Mouse (Mus musculus) heart, embryonic 11.5 days (tissue): ENCODE results near the gene Aldh1l2. TPM values are rescaled to one million over a fixed set of nuclear protein-coding genes. Genes with fewer than 3 reads are reported as not detected.

Experiments
- ATAC-seq: fragments of 200-750 bp; cut with Nextera tagmentation; replicated peaks from 2 replicates; pipeline ENCODE4 v1.8.0; 2017; ENCODE audit warnings: moderate library complexity; ENCODE audit not compliant: insufficient number of reproducible peaks, low FRiP score, low TSS enrichment
- H3K27ac ChIP-seq: fragments of 300-500 bp; sonication (generic); 2 replicates; pipeline ENCODE4 v1.5.1; 2014; ENCODE audit warnings: mild to moderate bottlenecking, low read depth, low read length
- H3K27me3 ChIP-seq: fragments of 300-500 bp; sonication (generic); 2 replicates; pipeline ENCODE4 v1.6.1; 2014; ENCODE audit warnings: mild to moderate bottlenecking, low read length, mixed read lengths; ENCODE audit not compliant: control insufficient read depth, insufficient read depth
- H3K36me3 ChIP-seq: fragments of 300-500 bp; sonication (generic); 2 replicates; pipeline ENCODE4 v1.6.1; 2014; ENCODE audit warnings: mild to moderate bottlenecking, low read length, moderate library complexity, mixed read lengths; ENCODE audit not compliant: control insufficient read depth, insufficient read depth
- H3K4me1 ChIP-seq: fragments of 300-500 bp; sonication (generic); 2 replicates; pipeline ENCODE4 v1.6.1; 2014; ENCODE audit warnings: low read length; ENCODE audit not compliant: control insufficient read depth, insufficient read depth
- H3K4me2 ChIP-seq: fragments of 300-500 bp; sonication (generic); 2 replicates; pipeline ENCODE4 v1.6.1; 2014; ENCODE audit warnings: mild to moderate bottlenecking, moderate library complexity
- H3K4me3 ChIP-seq: fragments of 300-500 bp; sonication (generic); 2 replicates; pipeline ENCODE4 v1.5.1; 2014; ENCODE audit warnings: low read depth, low read length
- H3K9ac ChIP-seq: fragments of 300-500 bp; sonication (generic); 2 replicates; pipeline ENCODE4 v1.6.1; 2014; ENCODE audit warnings: mild to moderate bottlenecking, low read depth, low read length, moderate library complexity
- H3K9me3 ChIP-seq: fragments of 300-500 bp; sonication (generic); replicated peaks from 2 replicates; pipeline ENCODE4 v1.6.1; 2016; ENCODE audit warnings: low read length; ENCODE audit not compliant: control insufficient read depth
- WGBS: fragments of 180-500 bp; shearing (Covaris S2); extraction: QIAGEN DNeasy Blood & Tissue Kit; methylation state at CpG from one replicate; pipeline ENCODE4 v1.1.7; 2014; ENCODE audit not compliant: insufficient replicate concordance; 5-methylcytosine and 5-hydroxymethylcytosine counted together
- polyA plus RNA-seq: library from polyadenylated mRNA; unstranded; fragments of >200 nt; fragmentation: Nextera tagmentation; extraction: Ambion mirVana; gene quantifications from 2 replicates; pipeline ENCODE4 v1.2.1, GENCODE M21; 2014

The Aldh1l2 gene
- 8.0 and 12.1 TPM in 2 replicates for polyA plus RNA-seq

- peak within 1 kb of the TSS; percentile 67 for H3K9ac ChIP-seq
- H3K9me3 ChIP-seq, result no peaks in the 10 kb centered on the region
- H3K4me2 ChIP-seq, result peak within 1 kb of the TSS; percentile 95
- H3K4me3 ChIP-seq, result peak within 1 kb of the TSS; percentile 56
- peak within 1 kb of the TSS; percentile 31 for H3K27ac ChIP-seq
- H3K36me3 ChIP-seq, result no peaks in the 10 kb centered on the region
- peaks cover 8% of the 10 kb centered on the region; the same call in 1 of the 2 replicates for H3K4me1 ChIP-seq
- ATAC-seq, result peak; percentile 87
- WGBS, result 0% methylated on average over 21 of the region's 21 CpGs
- H3K27me3 ChIP-seq, result no peaks in the 10 kb centered on the region
Observed at GRCm38 (mm10) chr10:83533910-83534283, at the start of gene Aldh1l2. Gene Aldh1l2 (minus strand): TSS chr10:83534140.

DNA sequence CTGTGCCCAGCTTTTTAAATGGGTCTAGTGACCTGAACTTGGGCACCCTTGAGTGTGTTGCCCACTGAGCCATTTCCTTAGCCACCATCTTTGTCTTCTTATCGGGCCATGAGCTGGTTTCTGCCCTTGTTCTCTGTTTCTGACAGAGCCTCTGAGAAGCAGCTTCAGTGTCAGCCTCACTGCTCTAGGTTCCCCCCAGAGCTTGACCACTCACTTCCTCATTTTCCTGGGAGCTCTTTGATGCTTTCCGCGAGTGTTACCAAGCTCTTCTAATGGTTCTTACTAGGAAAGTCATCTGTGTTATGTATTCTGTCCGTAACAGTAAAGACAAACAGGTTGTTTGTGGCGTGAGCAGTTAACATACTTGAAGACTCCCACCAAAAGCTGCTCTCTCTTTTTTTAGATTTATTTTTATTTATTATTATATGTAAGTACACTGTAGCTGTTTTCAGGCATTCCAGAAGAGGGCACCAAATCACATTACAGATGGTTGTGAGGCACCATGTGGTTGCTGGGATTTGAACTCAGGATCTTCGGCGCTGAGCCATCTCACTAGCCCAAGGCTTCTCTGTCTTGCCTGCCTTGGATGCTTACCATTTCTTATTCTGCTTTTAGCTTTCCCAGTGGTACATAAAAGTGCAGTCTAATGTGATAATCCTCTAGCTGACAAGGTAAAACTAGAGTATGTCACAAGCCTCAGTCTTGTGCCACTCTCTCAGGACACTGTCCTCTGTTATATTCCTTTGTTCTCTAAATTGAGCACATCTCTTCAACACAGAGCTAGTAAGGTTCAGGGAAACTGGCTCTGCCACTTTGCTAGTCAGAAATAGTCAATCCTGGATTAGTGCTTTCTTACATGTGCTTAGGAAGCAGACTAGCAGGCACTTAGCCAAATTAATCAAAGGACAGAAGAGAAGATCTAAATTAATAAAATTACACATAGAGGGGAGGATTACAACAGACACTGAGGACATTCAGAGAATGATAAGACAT is 31.8 kb upstream of the Aldh1l2 start:
- H3K36me3 ChIP-seq, result peaks cover 30% of the 10 kb centered on the region
- H3K9me3 ChIP-seq, result no peaks in the 10 kb centered on the region
- H3K4me2 ChIP-seq, result no peak overlapping the region
- H3K27me3 ChIP-seq, result no peaks in the 10 kb centered on the region
- no peak overlapping the region for H3K27ac ChIP-seq
- no peak overlapping the region for H3K9ac ChIP-seq
- no peak overlapping the region for H3K4me3 ChIP-seq
- WGBS, result 91% methylated on average over 7 of the region's 7 CpGs
- no peak for ATAC-seq
- H3K4me1 ChIP-seq, result peaks cover 5% of the 10 kb centered on the region; the same call in 1 of the 2 replicates

DNA sequence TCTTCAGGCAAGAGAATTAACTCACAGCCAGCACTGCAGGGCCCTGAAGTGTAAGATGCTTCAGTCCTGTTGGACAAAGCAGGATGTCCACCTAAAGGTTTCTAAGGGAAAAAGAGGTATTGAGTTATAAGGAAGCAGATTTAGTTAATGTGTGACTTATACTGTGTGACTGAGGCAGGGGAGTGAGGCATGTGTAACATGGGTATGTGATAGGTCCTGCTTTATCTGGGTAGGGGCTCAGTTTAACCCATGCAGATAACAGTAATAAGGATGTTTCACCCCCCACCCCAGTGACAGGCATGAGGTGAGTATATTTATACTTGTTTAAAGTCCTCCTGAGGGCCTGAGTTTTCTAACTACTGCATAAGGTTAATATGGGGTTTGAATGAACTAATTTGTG is 29.1 kb upstream of the Aldh1l2 start:
- no peak overlapping the region for H3K4me2 ChIP-seq
- H3K36me3 ChIP-seq, result peaks cover 38% of the 10 kb centered on the region
- ATAC-seq, result no peak
- H3K9ac ChIP-seq, result no peak overlapping the region
- H3K27me3 ChIP-seq, result no peaks in the 10 kb centered on the region
- H3K9me3 ChIP-seq, result no peaks in the 10 kb centered on the region
- H3K4me3 ChIP-seq, result no peak overlapping the region
- peaks cover 5% of the 10 kb centered on the region; the same call in 1 of the 2 replicates for H3K4me1 ChIP-seq
- H3K27ac ChIP-seq, result no peak overlapping the region

DNA sequence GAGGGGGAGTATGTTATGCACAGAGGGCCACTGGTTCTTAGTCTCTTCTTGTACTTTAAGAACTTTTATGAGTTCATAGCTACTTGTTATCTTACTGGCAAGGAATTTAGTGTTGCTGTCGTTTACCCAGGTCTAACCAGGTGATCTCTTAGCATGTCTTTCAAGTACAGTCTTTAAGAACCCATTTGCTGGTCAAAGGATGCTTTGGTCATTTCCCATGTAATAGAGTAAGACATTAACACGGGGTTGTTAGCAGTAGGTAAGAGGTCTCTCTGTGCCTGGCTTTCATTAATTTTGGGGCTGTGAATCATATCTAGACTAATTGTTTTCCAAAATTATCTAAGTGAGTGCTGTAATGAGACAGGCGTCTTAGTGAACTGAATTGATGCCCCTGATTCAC is 11.4 kb upstream of the Aldh1l2 start:
- H3K27me3 ChIP-seq, result no peaks in the 10 kb centered on the region
- no peak overlapping the region for H3K4me3 ChIP-seq
- peaks cover 8% of the 10 kb centered on the region; the same call in 1 of the 2 replicates for H3K4me1 ChIP-seq
- WGBS, result 75% methylated on average over 3 of the region's 3 CpGs
- no peak overlapping the region for H3K27ac ChIP-seq
- peaks cover 5% of the 10 kb centered on the region for H3K36me3 ChIP-seq
- peak overlapping the region; percentile 62 for H3K4me2 ChIP-seq
- H3K9ac ChIP-seq, result no peak overlapping the region
- no peaks in the 10 kb centered on the region for H3K9me3 ChIP-seq
- ATAC-seq, result no peak

- H3K4me3 ChIP-seq, result peak overlapping the region; percentile 79
- H3K27ac ChIP-seq, result peak overlapping the region; percentile 54
- WGBS, result 0% methylated on average over 41 of the region's 41 CpGs
- peak overlapping the region; percentile 62 for H3K4me2 ChIP-seq
- H3K9me3 ChIP-seq, result no peaks in the 10 kb centered on the region
- no peaks in the 10 kb centered on the region for H3K36me3 ChIP-seq
- H3K27me3 ChIP-seq, result no peaks in the 10 kb centered on the region
- ATAC-seq, result peak; percentile 87
- peaks cover 8% of the 10 kb centered on the region; the same call in 1 of the 2 replicates for H3K4me1 ChIP-seq
- peak overlapping the region; percentile 85 for H3K9ac ChIP-seq
Observed at GRCm38 (mm10) chr10:83544103-83544479, 10.2 kb upstream of the Aldh1l2 start.

- Histone ChIP-seq H3K27me3 (no peaks in the 10 kb centered on the region), H3K4me1 (peaks cover 8% of the 10 kb centered on the region; the same call in 1 of the 2 replicates), H3K9me3 (no peaks in the 10 kb centered on the region), H3K4me2 (peak within 1 kb of the TSS; percentile 62), H3K9ac (peak within 1 kb of the TSS; percentile 85), H3K4me3 (peak within 1 kb of the TSS; percentile 79), H3K36me3 (no peaks in the 10 kb centered on the region), H3K27ac (peak within 1 kb of the TSS; percentile 54)
- 3% methylated on average over 49 of the region's 49 CpGs for WGBS
- ATAC-seq, result peak; percentile 97
Observed at GRCm38 (mm10) chr10:83543439-83544102, 9.6 kb upstream of the Aldh1l2 start, which contains the start of gene Washc4. Gene Washc4 (plus strand): TSS chr10:83543752.

GRCm38 (mm10) chr10:83542241-83542640 is 8.3 kb upstream of the Aldh1l2 start:
- Histone ChIP-seq H3K4me2 (no peak overlapping the region), H3K4me3 (no peak overlapping the region), H3K9ac (no peak overlapping the region), H3K27ac (no peak overlapping the region), H3K9me3 (no peaks in the 10 kb centered on the region), H3K4me1 (peaks cover 8% of the 10 kb centered on the region; the same call in 1 of the 2 replicates), H3K27me3 (no peaks in the 10 kb centered on the region), H3K36me3 (no peaks in the 10 kb centered on the region)
- ATAC-seq, result no peak
- WGBS, result 81% methylated on average over 7 of the region's 7 CpGs

DNA sequence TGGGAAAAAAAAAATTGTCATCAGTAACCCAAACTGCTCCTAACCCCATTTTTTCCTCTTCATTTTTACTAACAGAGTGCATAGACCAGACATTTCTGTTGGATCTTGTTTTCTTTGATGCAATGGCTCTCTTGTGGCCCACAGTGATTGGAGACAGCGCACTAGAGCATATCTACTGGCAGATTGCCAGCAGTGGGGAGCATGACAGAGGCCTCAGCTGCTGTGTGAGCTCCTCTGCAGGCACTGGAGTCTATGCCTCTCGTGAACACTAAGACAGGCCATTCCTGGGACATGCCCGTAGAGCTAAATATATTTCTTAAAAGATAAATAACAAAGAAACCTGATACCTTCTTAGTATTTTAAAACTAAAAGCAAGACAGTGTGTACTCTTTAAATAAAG is 6.2 kb upstream of the Aldh1l2 start:
- Histone ChIP-seq H3K9ac (no peak overlapping the region), H3K9me3 (no peaks in the 10 kb centered on the region), H3K27ac (peak overlapping the region; percentile 59; the same call in 1 of the 2 replicates), H3K27me3 (no peaks in the 10 kb centered on the region), H3K4me2 (no peak overlapping the region), H3K4me3 (no peak overlapping the region), H3K4me1 (peaks cover 4% of the 10 kb centered on the region; the same call in 1 of the 2 replicates), H3K36me3 (no peaks in the 10 kb centered on the region)
- ATAC-seq, result no peak
- 13% methylated on average over 3 of the region's 3 CpGs for WGBS
